In the genomic region with DNA sequence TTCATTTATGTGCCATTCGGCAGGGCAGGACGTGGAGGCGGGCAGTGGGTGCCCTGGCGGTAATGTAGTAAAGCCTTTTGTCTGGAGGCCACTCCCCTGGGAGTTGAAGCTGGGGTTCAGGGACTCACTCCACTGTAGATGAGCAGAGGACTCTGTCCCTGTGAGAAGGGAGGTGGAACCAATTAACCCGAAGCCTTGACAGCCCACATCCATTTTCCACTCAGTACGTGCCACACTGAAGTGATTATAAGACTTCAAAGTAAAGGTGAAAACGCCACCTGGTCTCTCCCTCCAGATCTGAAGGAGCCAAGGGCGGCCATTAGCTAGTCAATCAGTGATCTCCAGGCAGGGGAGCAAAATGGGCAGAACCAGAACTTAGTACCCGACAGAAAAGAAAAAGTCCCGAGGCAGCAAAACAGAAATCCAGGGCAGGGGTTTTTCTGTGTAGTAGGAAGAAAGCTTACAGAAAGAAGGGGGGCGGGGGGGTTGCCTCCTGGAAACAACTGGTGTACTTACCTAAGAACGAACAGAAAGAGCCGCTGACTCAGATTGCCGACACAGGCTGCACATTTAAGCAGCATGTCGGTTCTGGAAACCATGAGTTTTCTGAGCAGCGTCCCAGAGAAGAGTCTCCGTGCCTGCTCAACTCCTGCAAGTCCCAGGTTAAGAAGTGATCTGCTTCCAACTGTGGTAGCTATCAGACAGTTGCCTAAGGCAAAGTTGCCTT, we compare ENCODE assay signal across 8 mouse cellular contexts. TPM values are rescaled to one million over a fixed set of nuclear protein-coding genes. Genes with fewer than 3 reads are reported as not detected.
DNase-seq lines count a peak whose midpoint lies in the region; ATAC-seq and TF ChIP-seq lines count a peak whose summit lies in the region.

A gene (minus strand): TSS at position 677 of the 727 bp plus-strand sequence.

- H3K36me3 ChIP-seq in testis, adult 2 months (ENCODE audit: control insufficient read depth, insufficient read depth, low read length) = no peaks in the 10 kb centered on the region

- peak within 1 kb of the TSS; percentile 19; the same call in 1 of the 2 replicates for H3K4me3 ChIP-seq in testis, adult 2 months (ENCODE audit: control insufficient read depth, low read depth, low read length)

- no peak for TF ChIP-seq CTCF in testis, adult 2 months (IDR thresholded peaks at IDR 0.05; ENCODE audit: control insufficient read depth, insufficient read depth, insufficient replicate concordance, low read depth, low read length)

- WGBS in large intestine, adult 2 months = 34% methylated on average over 17 of the region's 17 CpGs

- H3K27ac ChIP-seq in testis, adult 2 months (ENCODE audit: control insufficient read depth, insufficient read depth, low read depth, low read length) = peak within 1 kb of the TSS; percentile 51

- DNase-seq in testis, postnatal 14 days (ENCODE audit: low spot score) = no peak
- no peak for DNase-seq in heart, postnatal 36 days
- no peak for DNase-seq in large intestine, adult 2 months (ENCODE audit: low read depth, low spot score)
- no peak for DNase-seq in ovary, adult 18-20 months (ENCODE audit: low spot score)
- DNase-seq in cerebellum, postnatal 14 days = no peak

- no peak for ATAC-seq in erythroid progenitor cell, adult 5-6 weeks (replicated peaks; ENCODE audit: low FRiP score, poor library complexity, severe bottlenecking)
- ATAC-seq in megakaryocyte-erythroid progenitor cell, adult 5-6 weeks (replicated peaks; ENCODE audit: low FRiP score, low TSS enrichment, poor library complexity, severe bottlenecking) = no peak

- intact Hi-C loops in heart, postnatal 36 days (cut with DNase I) = no loop called here

- no peaks in the 10 kb centered on the region for H3K27me3 ChIP-seq in testis, adult 2 months (ENCODE audit: control insufficient read depth, insufficient read depth, low read length)

- peaks cover 17% of the 10 kb centered on the region for H3K4me1 ChIP-seq in testis, adult 2 months (ENCODE audit: control insufficient read depth, insufficient read depth, low read length)

- TF ChIP-seq POLR2A in testis, adult 2 months (IDR thresholded peaks at IDR 0.05; ENCODE audit: control insufficient read depth, low read depth, low read length) = no peak

RNA-seq across cellular contexts. Expression of the gene that starts here (rescaled TPM):
- 29.3 and 38.4 TPM in 2 replicates for polyA plus RNA-seq in testis, adult 2 months (2012; rRNA removed)
- 119 and 142 TPM in 2 replicates for total RNA-seq in erythroid progenitor cell, adult 5-6 weeks (2015; ENCODE audit: low replicate concordance)
- total RNA-seq in erythroid progenitor cell, adult 5-6 weeks (2017; ENCODE audit: low replicate concordance) = 109 and 145 TPM in 2 replicates
- total RNA-seq in heart, postnatal 36 days (2021) = 10 to 100 TPM; 45.2 TPM
- 42.1 and 56.1 TPM in 2 replicates for polyA plus RNA-seq in large intestine, adult 2 months (2012; rRNA removed)
- total RNA-seq in megakaryocyte-erythroid progenitor cell, adult 5-6 weeks (2014; fragmentation: Nextera tagmentation) = 67.0 and 82.9 TPM in 2 replicates
- total RNA-seq in megakaryocyte-erythroid progenitor cell, adult 5-6 weeks (2017) = 29.2 and 32.5 TPM in 2 replicates
